Mouse (Mus musculus) central nervous system, embryonic 18 days (tissue): Measurements from ENCODE around the gene Ano4. TPM values are rescaled to one million over a fixed set of nuclear protein-coding genes. Genes with fewer than 3 reads are reported as not detected.

Experiments used
- polyA plus RNA-seq: library from polyadenylated mRNA; depleted of rRNA; stranded (reverse); fragments of >200 nt; gene quantifications from 2 replicates; pipeline ENCODE4 v1.2.3, GENCODE M21; 2012; rRNA removed

Ano4 gene
- polyA plus RNA-seq = 10.3 and 10.9 TPM in 2 replicates

DNA sequence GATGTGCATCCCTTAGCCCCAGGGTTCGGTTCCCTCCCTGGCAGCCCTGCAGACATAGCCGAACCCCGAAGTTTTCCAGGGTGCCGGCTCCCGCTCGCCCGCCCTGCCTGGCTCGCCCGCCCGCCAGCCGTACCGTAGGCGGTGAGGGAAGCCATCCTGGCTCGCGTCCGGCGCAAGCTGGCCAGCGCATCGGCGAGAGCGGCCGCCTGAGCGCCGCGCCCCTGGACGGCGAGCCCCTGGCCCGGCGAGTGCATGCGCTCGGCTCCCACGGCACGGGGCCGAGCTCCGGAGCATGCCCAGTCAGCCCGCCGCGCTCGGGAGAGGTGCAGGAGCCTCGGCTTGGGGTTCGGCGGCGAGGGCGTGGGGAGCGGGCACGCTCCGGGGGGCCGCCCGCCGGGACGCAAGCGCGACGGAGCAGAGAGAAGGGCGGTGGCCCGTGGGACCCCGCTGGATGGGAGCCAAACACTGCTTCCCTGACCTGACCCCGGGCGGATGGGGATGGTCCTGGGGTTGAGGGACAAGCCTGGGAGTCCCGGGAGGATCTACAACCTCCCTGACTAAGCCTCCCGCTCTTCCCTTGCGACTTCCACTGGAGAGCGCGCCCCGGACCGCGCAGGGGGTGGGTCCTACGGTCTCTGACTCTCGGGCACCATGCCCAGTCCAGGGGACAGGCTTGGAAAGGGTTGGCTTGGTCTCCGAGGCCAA lies at the start of gene Ano4:
Ano4 (minus strand) TSS at position 272 of the 705 bp plus-strand sequence.

Other genes starting within 250 kb of the Ano4 start
- 2.0 and 2.6 TPM in 2 replicates for gene Gas2l3, start 99.2 kb upstream of the Ano4 start, polyA plus RNA-seq
- 0.04 and 0.07 TPM in 2 replicates for gene Nr1h4, start 188.8 kb upstream of the Ano4 start, polyA plus RNA-seq